ENCODE assay signal across 16 mouse cellular contexts in genomic region chr7:75787371-75787770, GRCm38 (mm10).
DNase-seq lines count a peak whose midpoint lies in the region; ATAC-seq and TF ChIP-seq lines count a peak whose summit lies in the region.
"Had no signal": no experiment of that assay in that cellular context is flagged by ENCODE, and none has a peak within 500 bp of the region (broad histone marks: within the 10 kb centered on the region; RNA-seq: fewer than 3 reads in every experiment).

No protein-coding gene starts in this region.

- WGBS in lung, embryonic 14.5 days: 40% methylated on average over 3 of the region's 3 CpGs
- WGBS in liver, embryonic 11.5 days: 28% methylated on average over 3 of the region's 3 CpGs
- 82% methylated on average over 3 of the region's 3 CpGs for WGBS in hindbrain, embryonic 13.5 days

- no peaks in the 10 kb centered on the region; the same call in 1 of the 2 replicates for H3K4me1 ChIP-seq in lung, embryonic 14.5 days (ENCODE audit: insufficient read depth)
- H3K4me1 ChIP-seq in liver, embryonic 11.5 days (replicated peaks; ENCODE audit: control insufficient read depth, insufficient read depth, low read length): peaks cover 15% of the 10 kb centered on the region
- H3K4me1 ChIP-seq in hindbrain, embryonic 13.5 days (replicated peaks): no peaks in the 10 kb centered on the region
- H3K4me1 ChIP-seq: forebrain, embryonic 13.5 days; midbrain, embryonic 15.5 days had no signal

- no peak for ATAC-seq in lung, embryonic 14.5 days (ENCODE audit: insufficient read depth)
- peak; percentile 20 for ATAC-seq in activated CD4-positive, CD25-positive, alpha-beta regulatory T cell, adult 4 months
- no peak for ATAC-seq in liver, embryonic 11.5 days (replicated peaks; ENCODE audit: low FRiP score)
- no peak for ATAC-seq in hindbrain, embryonic 13.5 days (ENCODE audit: low FRiP score)
- ATAC-seq: forebrain, embryonic 13.5 days; midbrain, embryonic 15.5 days had no signal

- no peak overlapping the region for H3K4me3 ChIP-seq in lung, embryonic 14.5 days (ENCODE audit: low read depth, low read length)
- no peak overlapping the region for H3K4me3 ChIP-seq in liver, embryonic 11.5 days (ENCODE audit: low read depth, low read length)
- H3K4me3 ChIP-seq in hindbrain, embryonic 13.5 days: no peak overlapping the region
- H3K4me3 ChIP-seq: forebrain, embryonic 13.5 days; midbrain, embryonic 15.5 days; stomach, embryonic 15.5 days had no signal

- DNase-seq in lung, embryonic 14.5 days: no peak
- no peak for DNase-seq in lung, postnatal 25 days (ENCODE audit: low spot score)
- DNase-seq in liver, embryonic 11.5 days (ENCODE audit: low spot score): no peak
- peak; percentile 31 for DNase-seq in splenic B cell, adult 2 months (ENCODE audit: low read depth, low spot score)
- no peak for DNase-seq in ovary, postnatal 10 days (ENCODE audit: low spot score)
- DNase-seq: cerebellum, postnatal 25 days; gastrocnemius, postnatal 10 days; heart, postnatal 14 days; kidney, adult 9 months; lung, adult 2 months had no signal

- H3K9me3 ChIP-seq in lung, embryonic 14.5 days (ENCODE audit: low read depth, low read length): no peaks in the 10 kb centered on the region
- H3K9me3 ChIP-seq in liver, embryonic 11.5 days (ENCODE audit: control insufficient read depth, low read length): no peaks in the 10 kb centered on the region
- no peaks in the 10 kb centered on the region for H3K9me3 ChIP-seq in hindbrain, embryonic 13.5 days
- H3K9me3 ChIP-seq: forebrain, embryonic 13.5 days; G1E; midbrain, embryonic 15.5 days; stomach, embryonic 15.5 days had no signal

- peak overlapping the region; percentile 3; the same call in 1 of the 2 replicates for H3K27ac ChIP-seq in lung, embryonic 14.5 days (ENCODE audit: low read depth)
- H3K27ac ChIP-seq in liver, embryonic 11.5 days (ENCODE audit: low read depth, low read length): no peak overlapping the region
- no peak overlapping the region for H3K27ac ChIP-seq in hindbrain, embryonic 13.5 days
- H3K27ac ChIP-seq: forebrain, embryonic 13.5 days; midbrain, embryonic 15.5 days; stomach, embryonic 15.5 days had no signal

- no peak for TF ChIP-seq CTCF in lung, embryonic 14.5 days (IDR thresholded peaks at IDR 0.05; ENCODE audit: low read depth)

- no peaks in the 10 kb centered on the region for H3K36me3 ChIP-seq in lung, embryonic 14.5 days (ENCODE audit: insufficient read depth)
- no peaks in the 10 kb centered on the region for H3K36me3 ChIP-seq in liver, embryonic 11.5 days (ENCODE audit: control insufficient read depth, insufficient read depth, low read length)
- no peaks in the 10 kb centered on the region for H3K36me3 ChIP-seq in splenic B cell, adult 2 months (ENCODE audit: control insufficient read depth, insufficient read depth, low read length, poor library complexity, severe bottlenecking)
- H3K36me3 ChIP-seq in hindbrain, embryonic 13.5 days: no peaks in the 10 kb centered on the region
- H3K36me3 ChIP-seq: G1E; midbrain, embryonic 15.5 days; stomach, embryonic 15.5 days had no signal

- no peaks in the 10 kb centered on the region for H3K27me3 ChIP-seq in lung, embryonic 14.5 days (ENCODE audit: insufficient read depth, low read length)
- H3K27me3 ChIP-seq in liver, embryonic 11.5 days (replicated peaks; ENCODE audit: control insufficient read depth, insufficient read depth, low read length): no peaks in the 10 kb centered on the region
- H3K27me3 ChIP-seq in splenic B cell, adult 2 months (ENCODE audit: control insufficient read depth, insufficient read depth, low read length, poor library complexity, severe bottlenecking): no peaks in the 10 kb centered on the region
- no peaks in the 10 kb centered on the region for H3K27me3 ChIP-seq in hindbrain, embryonic 13.5 days
- H3K27me3 ChIP-seq: forebrain, embryonic 13.5 days; midbrain, embryonic 15.5 days; stomach, embryonic 15.5 days had no signal

- H3K4me2 ChIP-seq in lung, embryonic 14.5 days: no peak overlapping the region
- H3K4me2 ChIP-seq in liver, embryonic 11.5 days: peak overlapping the region; percentile 27
- H3K4me2 ChIP-seq in hindbrain, embryonic 13.5 days: no peak overlapping the region
- H3K4me2 ChIP-seq: forebrain, embryonic 13.5 days; midbrain, embryonic 15.5 days; stomach, embryonic 15.5 days had no signal

- no peak overlapping the region for H3K9ac ChIP-seq in lung, embryonic 14.5 days
- no peak overlapping the region for H3K9ac ChIP-seq in liver, embryonic 11.5 days (ENCODE audit: low read depth, low read length)
- H3K9ac ChIP-seq in hindbrain, embryonic 13.5 days: no peak overlapping the region
- H3K9ac ChIP-seq: forebrain, embryonic 13.5 days; midbrain, embryonic 15.5 days; stomach, embryonic 15.5 days had no signal
